Mouse (Mus musculus) ovary, postnatal 36 days (tissue): ENCODE data around the gene Akirin2.

ENCODE experiments used
- DNase-seq: peaks from one replicate; pipeline ENCODE4 v3.0.0; 2022; ENCODE audit warnings: low spot score, mixed read lengths

Akirin2 gene

DNA sequence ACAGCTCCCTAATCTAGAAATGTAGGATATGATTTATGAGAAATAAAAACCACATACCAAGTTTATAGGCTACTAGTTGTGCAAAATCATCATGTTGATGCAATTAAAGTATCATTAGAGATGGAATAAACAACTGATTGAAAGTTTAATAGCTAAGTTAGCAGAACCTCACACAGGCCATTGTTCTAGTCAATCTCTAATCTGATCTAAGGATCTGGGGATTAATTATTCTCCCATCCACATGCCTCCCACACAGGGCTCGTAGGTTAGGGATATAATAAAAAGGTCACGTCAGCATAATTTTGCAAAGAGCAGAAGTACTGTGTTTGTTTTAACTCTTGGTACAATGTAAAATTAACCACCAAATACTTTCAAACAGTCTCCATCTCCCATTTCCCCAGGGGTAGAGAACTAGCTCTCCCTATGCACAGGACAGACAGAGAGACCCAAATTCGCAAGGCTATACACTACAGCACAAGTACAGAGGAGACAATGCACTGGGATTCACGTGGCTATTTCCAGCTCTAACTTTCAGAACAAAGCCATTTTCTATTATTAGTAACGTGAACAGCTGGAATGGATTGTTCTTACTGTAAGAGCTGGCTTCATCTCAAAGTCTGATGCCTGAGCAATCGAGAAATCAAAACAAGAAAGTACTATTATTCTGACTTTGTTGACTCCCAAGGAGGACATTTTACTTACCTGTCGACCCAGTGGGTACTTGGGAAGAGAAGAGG lies 34.3 kb downstream of the Akirin2 start:
- DNase-seq: no peak

DNA sequence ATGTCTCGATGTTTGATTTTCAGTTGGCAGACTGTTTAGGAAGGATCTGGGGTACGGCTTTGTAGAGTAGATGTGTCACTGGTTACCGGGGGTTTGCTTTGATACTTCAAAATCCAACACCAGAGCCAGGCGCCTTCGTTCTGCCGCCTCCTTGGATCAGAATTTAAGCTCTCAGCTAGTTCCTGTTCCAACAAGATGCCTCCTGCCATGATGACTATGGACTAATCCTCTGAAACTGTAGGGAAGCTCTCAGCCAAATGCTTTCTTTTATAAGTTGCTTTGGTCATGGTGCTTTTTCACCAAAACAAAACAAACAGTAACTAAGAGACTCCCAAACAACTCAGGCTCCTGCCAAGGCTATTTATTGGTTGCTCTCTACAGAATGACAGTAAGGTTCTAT lies 52.4 kb downstream of the Akirin2 start:
- no peak for DNase-seq

DNA sequence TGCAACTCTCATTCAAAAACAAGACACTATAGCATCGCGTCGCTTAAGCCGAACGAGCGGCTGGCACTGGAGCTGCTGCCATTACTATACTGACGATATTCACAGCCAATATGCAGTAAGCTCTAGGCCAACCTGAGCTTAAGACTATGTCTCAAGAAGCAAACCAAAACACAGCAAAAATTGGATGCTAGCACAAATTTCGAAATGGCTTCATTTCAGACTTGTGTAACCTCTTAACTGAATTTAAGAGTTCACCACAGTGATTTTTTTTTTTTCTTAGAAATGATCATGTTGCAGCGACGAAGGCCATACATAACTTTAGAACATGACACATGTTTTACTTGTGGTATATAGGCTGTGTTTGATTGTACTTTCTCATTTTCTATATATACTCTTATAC lies 55.9 kb downstream of the Akirin2 start:
- no peak for DNase-seq

DNA sequence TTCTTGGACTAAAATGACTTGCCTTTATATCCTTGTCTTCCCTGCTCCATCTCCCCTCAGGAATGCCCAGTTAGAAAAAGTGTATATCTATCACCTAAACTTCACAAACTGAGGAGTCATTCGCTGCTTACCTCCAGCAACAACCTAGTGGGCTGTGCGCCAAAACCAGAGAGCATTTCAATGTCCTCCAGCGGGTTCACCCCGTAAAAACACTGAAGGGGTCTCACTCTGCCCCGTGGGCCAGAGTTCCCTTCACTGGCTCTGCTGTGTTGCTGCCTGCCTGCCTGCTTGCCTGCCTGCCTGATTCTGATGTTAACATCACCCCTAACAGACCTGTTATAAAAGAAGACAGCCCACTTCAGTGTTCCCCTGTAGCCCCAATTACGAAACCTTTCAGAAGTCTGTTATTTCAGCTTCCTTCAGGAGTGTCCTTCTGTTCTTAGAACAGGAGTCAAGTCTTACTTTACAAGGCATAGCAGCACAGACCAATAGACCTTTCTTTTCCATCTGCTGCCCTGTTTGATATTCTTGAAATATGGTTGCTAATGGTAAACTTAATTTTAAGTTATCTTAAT lies 62.9 kb downstream of the Akirin2 start:
- no peak for DNase-seq

DNA sequence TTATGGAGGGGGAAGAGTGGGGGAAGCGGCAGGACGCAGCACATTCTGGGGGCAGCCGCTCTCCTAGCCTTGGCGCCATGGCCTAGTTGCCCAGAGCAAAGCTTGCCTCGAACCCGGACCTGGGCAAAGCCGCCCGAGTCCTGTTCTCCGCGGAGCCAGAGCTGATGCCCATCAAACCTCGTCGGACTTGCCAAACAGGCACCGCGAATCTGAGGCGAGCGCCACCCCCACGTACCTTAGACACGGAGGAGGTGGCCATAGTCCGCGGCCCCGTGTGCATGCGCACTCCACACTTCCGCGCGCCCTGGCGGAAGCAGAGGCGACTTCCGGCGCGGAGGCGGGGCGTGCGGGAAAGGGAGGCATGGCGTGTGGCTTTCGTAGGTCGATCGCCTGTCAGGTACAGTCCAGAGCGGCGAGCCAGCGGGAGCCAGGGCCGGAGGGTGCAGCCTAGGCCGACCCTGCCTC lies 63.9 kb downstream of the Akirin2 start, which contains the start of the genes Orc3 and Rars2:
Orc3 (minus strand) TSS at position 315 of the 465 bp plus-strand sequence.
Rars2 (plus strand) TSS at position 328 of the 465 bp plus-strand sequence.
- DNase-seq: peak; percentile 92

DNA sequence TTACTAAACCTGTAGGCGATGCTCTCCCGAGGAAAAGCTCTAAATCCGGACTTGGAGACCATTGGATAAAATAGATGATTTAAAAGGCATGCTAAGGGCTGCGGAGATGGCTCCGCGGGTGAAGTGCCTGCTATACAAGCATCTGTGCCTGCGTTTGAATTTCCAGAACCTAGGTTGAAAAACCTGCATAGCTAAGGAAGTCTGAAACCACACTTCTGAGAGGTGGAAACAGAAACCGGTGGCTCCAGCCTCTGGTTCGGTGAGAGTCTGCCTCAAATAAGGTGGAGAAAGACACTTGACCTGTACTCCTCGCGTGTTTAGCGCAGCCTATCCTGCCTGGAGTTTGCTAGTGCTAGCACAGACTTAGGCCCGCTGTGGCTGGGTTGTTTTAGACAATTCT lies 64.6 kb downstream of the Akirin2 start:
- no peak for DNase-seq

DNA sequence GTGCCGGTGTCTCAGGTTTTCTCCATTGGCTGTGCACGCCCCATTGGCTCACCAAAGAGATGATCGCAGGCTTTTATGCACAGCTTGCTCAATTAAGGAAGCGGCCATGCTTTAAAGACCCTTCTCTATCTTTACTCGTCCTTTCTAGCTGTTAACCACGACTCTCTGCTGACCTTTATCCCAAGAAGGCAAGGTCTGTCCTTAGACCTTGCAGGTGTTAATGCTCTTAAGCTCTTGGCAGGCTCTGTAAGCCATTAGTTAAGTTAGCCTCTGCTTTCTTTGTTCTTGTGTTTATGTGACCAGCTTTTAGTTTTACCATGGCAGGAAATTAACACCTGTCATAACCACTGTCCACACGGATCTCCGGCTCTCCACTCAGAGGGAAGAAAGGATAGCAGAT lies 65.4 kb downstream of the Akirin2 start:
- no peak for DNase-seq
